Mouse (Mus musculus): ENCODE data around the gene Wars. TPM values are rescaled to one million over a fixed set of nuclear protein-coding genes. Genes with fewer than 3 reads are reported as not detected.

Gene Wars
- polyA plus RNA-seq, 1 experiment from 2014 or later, result 70.7 TPM

DNA sequence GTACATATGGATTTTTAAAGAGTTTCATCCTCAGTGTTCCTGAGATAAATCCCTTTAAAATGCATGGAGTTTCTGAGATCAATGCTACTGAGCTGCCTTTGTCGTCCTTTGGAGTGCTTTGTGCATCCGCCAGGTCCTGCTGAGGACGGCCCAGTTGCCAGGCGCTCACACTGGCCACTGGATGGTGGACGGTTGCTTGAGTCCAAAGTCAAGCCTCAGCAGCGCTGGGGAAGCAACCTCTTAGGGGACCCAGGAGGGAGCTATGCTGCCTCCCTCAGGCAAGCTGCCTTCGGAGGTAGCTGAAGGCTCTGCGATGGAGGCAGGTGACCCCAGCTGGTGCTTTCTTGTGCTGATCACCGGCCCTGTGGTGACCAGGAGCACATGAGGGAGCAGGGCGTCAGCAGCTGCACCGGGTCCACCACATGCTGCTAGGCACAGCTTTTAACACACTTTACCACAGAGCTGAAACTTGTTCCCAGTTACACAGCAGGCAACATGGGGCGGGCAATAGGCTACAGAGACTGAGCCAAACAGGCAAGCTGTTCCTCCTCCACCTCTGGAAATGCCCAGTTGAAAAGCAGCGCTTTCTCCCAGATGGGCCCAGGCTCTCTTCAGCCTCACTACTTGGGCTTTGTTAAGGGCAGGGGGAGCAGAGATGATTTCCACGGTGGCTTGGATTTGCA lies 11.8 kb upstream of the Wars start:
- no peaks in the 10 kb centered on the region for H3K27me3 ChIP-seq (ENCODE audit: control insufficient read depth, insufficient read depth, low read length)
- H3K9ac ChIP-seq (ENCODE audit: low read length), result no peak overlapping the region
- no peak overlapping the region for H3K4me3 ChIP-seq (ENCODE audit: low read depth, low read length)
- H3K4me1 ChIP-seq (replicated peaks; ENCODE audit: control insufficient read depth, insufficient read depth), result no peaks in the 10 kb centered on the region
- no peaks in the 10 kb centered on the region for H3K36me3 ChIP-seq (ENCODE audit: control insufficient read depth, insufficient read depth, low read length)
- no peak overlapping the region for H3K27ac ChIP-seq (replicated peaks)
- no peak overlapping the region for H3K4me2 ChIP-seq (replicated peaks; ENCODE audit: low read depth)
- ATAC-seq (ENCODE audit: low FRiP score, low TSS enrichment) (no peak), DNase-seq (ENCODE audit: low spot score) (no peak)
- TF ChIP-seq EP300 (optimal IDR thresholded peaks at IDR 0.05) (no peak), CTCF (IDR thresholded peaks at IDR 0.05; ENCODE audit: low read depth) (no peak)
- H3K9me3 ChIP-seq (ENCODE audit: control insufficient read depth, low read length), result no peaks in the 10 kb centered on the region
- WGBS, result 73% methylated on average over 14 of the region's 14 CpGs

DNA sequence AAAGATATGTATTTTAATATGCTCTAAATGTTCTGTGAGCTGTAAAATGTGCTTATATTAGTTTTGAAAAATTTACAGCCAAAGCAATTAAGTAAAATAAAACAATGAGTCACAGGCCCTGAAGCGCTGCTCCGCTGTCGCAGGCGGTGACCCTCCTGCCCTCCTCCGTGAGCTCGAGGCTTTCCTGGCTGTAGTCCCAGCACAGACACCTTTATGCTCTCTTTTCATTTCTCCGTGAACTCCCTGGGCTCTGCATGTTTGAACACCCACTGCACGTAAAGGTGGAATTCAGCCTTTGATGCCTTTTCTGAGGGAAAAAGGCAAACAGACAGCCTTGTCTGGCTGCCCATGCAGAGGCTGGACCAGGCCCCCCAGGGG lies 10.3 kb upstream of the Wars start:
- Histone ChIP-seq H3K4me2 (replicated peaks; ENCODE audit: low read depth) (no peak overlapping the region), H3K36me3 (ENCODE audit: control insufficient read depth, insufficient read depth, low read length) (no peaks in the 10 kb centered on the region), H3K9ac (ENCODE audit: low read length) (no peak overlapping the region), H3K27ac (replicated peaks) (0 out of 2 replicates have a peak overlapping the region, but pooled peaks have one; percentile 30), H3K9me3 (ENCODE audit: control insufficient read depth, low read length) (no peaks in the 10 kb centered on the region), H3K27me3 (ENCODE audit: control insufficient read depth, insufficient read depth, low read length) (no peaks in the 10 kb centered on the region), H3K4me3 (ENCODE audit: low read depth, low read length) (no peak overlapping the region), H3K4me1 (replicated peaks; ENCODE audit: control insufficient read depth, insufficient read depth) (no peaks in the 10 kb centered on the region)
- WGBS, result 23% methylated on average over 8 of the region's 8 CpGs
- TF ChIP-seq CTCF (IDR thresholded peaks at IDR 0.05; ENCODE audit: low read depth), result no peak
- TF ChIP-seq EP300 (optimal IDR thresholded peaks at IDR 0.05), result no peak
- ATAC-seq (ENCODE audit: low FRiP score, low TSS enrichment), result no peak
- DNase-seq (ENCODE audit: low spot score), result no peak

DNA sequence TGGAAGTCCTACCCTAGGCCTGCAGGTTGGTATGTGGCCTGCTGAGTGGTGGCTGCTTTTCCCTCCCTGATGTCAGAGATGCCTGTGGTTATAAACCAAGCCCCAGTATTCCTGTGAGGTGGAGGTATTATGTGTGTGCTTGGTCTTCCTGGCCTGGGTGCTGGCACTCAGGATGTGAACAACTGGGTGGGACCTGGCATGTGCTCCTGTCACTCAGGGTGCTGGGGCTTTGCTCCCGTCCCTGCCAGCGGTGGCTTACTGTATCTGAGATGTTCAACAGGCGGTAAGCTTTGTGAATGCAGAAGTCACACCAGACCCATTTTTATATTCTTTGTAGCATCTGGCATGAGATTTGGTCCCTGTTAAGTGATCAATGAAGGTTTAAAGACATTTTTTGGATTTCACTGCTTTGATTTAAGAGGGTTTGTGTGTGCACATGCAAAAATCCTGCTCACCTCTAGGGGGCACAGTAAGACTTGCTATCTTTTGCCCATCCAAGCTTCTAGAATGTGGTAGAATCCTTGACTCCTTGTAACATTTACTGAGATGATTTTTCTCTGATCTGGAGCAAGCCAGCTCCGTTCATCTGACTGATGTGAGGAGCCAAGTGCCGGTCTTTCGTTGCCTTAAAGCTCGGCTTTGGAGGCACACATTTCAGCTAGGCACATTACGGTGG lies 9.8 kb upstream of the Wars start:
- 51% methylated on average over 8 of the region's 8 CpGs for WGBS
- no peak overlapping the region for H3K4me3 ChIP-seq (ENCODE audit: low read depth, low read length)
- H3K4me1 ChIP-seq (replicated peaks; ENCODE audit: control insufficient read depth, insufficient read depth), result no peaks in the 10 kb centered on the region
- H3K9me3 ChIP-seq (ENCODE audit: control insufficient read depth, low read length), result no peaks in the 10 kb centered on the region
- H3K4me2 ChIP-seq (replicated peaks; ENCODE audit: low read depth), result no peak overlapping the region
- ATAC-seq (ENCODE audit: low FRiP score, low TSS enrichment) (no peak), DNase-seq (ENCODE audit: low spot score) (peak; percentile 57)
- H3K9ac ChIP-seq (ENCODE audit: low read length), result no peak overlapping the region
- H3K36me3 ChIP-seq (ENCODE audit: control insufficient read depth, insufficient read depth, low read length), result no peaks in the 10 kb centered on the region
- H3K27ac ChIP-seq (replicated peaks), result 0 out of 2 replicates have a peak overlapping the region, but pooled peaks have one; percentile 30
- no peaks in the 10 kb centered on the region for H3K27me3 ChIP-seq (ENCODE audit: control insufficient read depth, insufficient read depth, low read length)
- TF ChIP-seq CTCF (IDR thresholded peaks at IDR 0.05; ENCODE audit: low read depth) (peak; percentile 88), EP300 (optimal IDR thresholded peaks at IDR 0.05) (no peak)

DNA sequence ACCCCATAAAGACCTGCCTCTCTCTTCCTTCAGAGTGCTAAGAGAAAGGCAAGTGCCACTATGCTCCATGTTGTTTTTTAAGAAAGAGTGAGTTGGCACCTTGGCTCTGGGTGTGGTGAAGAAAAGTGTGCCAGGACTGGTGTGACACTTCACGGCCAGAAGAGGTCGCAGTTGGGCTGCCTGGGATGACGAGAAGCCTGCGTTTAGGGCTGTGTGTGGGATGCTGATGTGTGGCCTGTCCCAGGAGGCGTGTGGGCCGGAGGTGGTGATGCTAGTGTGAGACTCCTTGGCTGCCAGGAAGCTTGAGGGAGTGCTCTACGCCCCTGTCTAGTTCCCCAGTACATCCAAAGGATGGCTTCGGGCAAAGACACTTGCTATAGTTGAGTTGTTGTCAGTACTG lies 9.0 kb upstream of the Wars start:
- peak; percentile 60; the same call in 1 of the 2 replicates for ATAC-seq (ENCODE audit: low FRiP score, low TSS enrichment)
- H3K4me2 ChIP-seq (replicated peaks; ENCODE audit: low read depth), result no peak overlapping the region
- WGBS, result 20% methylated on average over 8 of the region's 8 CpGs
- no peak overlapping the region for H3K9ac ChIP-seq (ENCODE audit: low read length)
- no peaks in the 10 kb centered on the region for H3K9me3 ChIP-seq (ENCODE audit: control insufficient read depth, low read length)
- no peak overlapping the region for H3K27ac ChIP-seq (replicated peaks)
- no peaks in the 10 kb centered on the region for H3K27me3 ChIP-seq (ENCODE audit: control insufficient read depth, insufficient read depth, low read length)
- H3K4me3 ChIP-seq (ENCODE audit: low read depth, low read length), result no peak overlapping the region
- peak; percentile 68 for DNase-seq (ENCODE audit: low spot score)
- no peaks in the 10 kb centered on the region for H3K4me1 ChIP-seq (replicated peaks; ENCODE audit: control insufficient read depth, insufficient read depth)
- TF ChIP-seq CTCF (IDR thresholded peaks at IDR 0.05; ENCODE audit: low read depth) (peak; percentile 95), EP300 (optimal IDR thresholded peaks at IDR 0.05) (no peak)
- H3K36me3 ChIP-seq (ENCODE audit: control insufficient read depth, insufficient read depth, low read length), result peaks cover 2% of the 10 kb centered on the region; the same call in 1 of the 2 replicates

DNA sequence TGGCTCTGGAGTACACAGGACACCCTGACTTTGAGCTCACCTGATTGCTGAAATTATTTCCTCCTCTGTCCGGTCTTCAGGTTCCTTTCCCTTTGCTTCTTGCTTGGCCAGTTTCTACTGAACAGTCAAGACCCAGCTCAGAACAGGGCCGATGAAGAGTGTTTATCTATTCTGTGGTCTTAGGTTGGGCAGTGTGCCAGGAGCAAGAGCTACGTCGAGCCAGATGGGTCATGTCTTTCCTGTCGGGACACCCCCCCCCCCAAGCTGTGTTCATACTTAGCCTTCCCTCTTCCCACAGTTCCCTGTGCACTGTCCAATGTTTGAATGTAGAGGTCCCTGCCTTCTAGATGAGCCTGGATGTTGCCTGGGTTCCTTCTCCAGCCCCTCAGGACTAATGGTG lies 7.4 kb upstream of the Wars start:
- no peak overlapping the region for H3K27ac ChIP-seq (replicated peaks)
- TF ChIP-seq CTCF (IDR thresholded peaks at IDR 0.05; ENCODE audit: low read depth) (no peak), EP300 (optimal IDR thresholded peaks at IDR 0.05) (no peak)

DNA sequence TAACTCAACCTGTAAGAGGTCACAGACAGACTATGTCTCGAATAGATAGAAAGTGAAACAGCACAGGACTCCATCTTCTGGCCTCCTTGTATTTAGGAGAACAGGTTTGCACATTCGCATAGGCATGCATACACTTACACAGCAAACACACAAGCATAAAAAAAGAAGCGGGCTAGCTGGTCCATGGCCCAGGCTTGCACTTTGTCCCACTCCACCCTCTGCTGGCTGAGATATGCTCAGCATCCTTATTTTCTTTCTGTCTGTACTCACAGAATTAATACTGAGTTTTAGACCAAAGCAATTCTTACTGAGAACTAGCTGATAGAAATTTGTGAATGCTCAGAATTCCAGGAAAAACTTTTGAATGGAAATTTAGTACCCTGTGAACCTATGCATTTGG lies 2.0 kb upstream of the Wars start:
- no peaks in the 10 kb centered on the region; the same call in 1 of the 2 replicates for H3K4me1 ChIP-seq (replicated peaks; ENCODE audit: control insufficient read depth, insufficient read depth)
- ATAC-seq (ENCODE audit: low FRiP score, low TSS enrichment), result no peak

More for the DNA sequence above, 7.4 kb upstream of the Wars start:
- Histone ChIP-seq H3K36me3 (ENCODE audit: control insufficient read depth, insufficient read depth, low read length) (peaks cover 2% of the 10 kb centered on the region; the same call in 1 of the 2 replicates), H3K4me1 (replicated peaks; ENCODE audit: control insufficient read depth, insufficient read depth) (no peaks in the 10 kb centered on the region), H3K9me3 (ENCODE audit: control insufficient read depth, low read length) (no peaks in the 10 kb centered on the region), H3K4me2 (replicated peaks; ENCODE audit: low read depth) (no peak overlapping the region), H3K27me3 (ENCODE audit: control insufficient read depth, insufficient read depth, low read length) (no peaks in the 10 kb centered on the region), H3K9ac (ENCODE audit: low read length) (no peak overlapping the region), H3K4me3 (ENCODE audit: low read depth, low read length) (no peak overlapping the region)
- no peak for DNase-seq (ENCODE audit: low spot score)
- 25% methylated on average over 5 of the region's 5 CpGs for WGBS
- ATAC-seq (ENCODE audit: low FRiP score, low TSS enrichment), result no peak

More for the DNA sequence above, 2.0 kb upstream of the Wars start:
- Histone ChIP-seq H3K36me3 (ENCODE audit: control insufficient read depth, insufficient read depth, low read length) (peaks cover 2% of the 10 kb centered on the region; the same call in 1 of the 2 replicates), H3K27me3 (ENCODE audit: control insufficient read depth, insufficient read depth, low read length) (no peaks in the 10 kb centered on the region), H3K27ac (replicated peaks) (no peak overlapping the region), H3K4me3 (ENCODE audit: low read depth, low read length) (no peak overlapping the region), H3K9me3 (ENCODE audit: control insufficient read depth, low read length) (no peaks in the 10 kb centered on the region), H3K4me2 (replicated peaks; ENCODE audit: low read depth) (no peak overlapping the region), H3K9ac (ENCODE audit: low read length) (no peak overlapping the region)
- DNase-seq (ENCODE audit: low spot score), result peak; percentile 53
- TF ChIP-seq EP300 (optimal IDR thresholded peaks at IDR 0.05) (no peak), CTCF (IDR thresholded peaks at IDR 0.05; ENCODE audit: low read depth) (peak; percentile 74)
- 50% methylated on average over 3 of the region's 3 CpGs for WGBS
